ENCODE assay signal across 17 mouse cellular contexts in genomic region chr10:31295705-31296104, GRCm38 (mm10). TPM values are rescaled to one million over a fixed set of nuclear protein-coding genes. Genes with fewer than 3 reads are reported as not detected.
DNase-seq lines count a peak whose midpoint lies in the region; ATAC-seq lines count a peak whose summit lies in the region.
"Had no signal": no experiment of that assay in that cellular context is flagged by ENCODE, and none has a peak within 500 bp of the region (broad histone marks: within the 10 kb centered on the region; RNA-seq: fewer than 3 reads in every experiment).

No protein-coding gene starts in this region.

- no peak overlapping the region for H3K4me2 ChIP-seq in heart, embryonic 16.5 days (ENCODE audit: low read depth, low read length)
- no peak overlapping the region for H3K4me2 ChIP-seq in embryonic facial prominence, embryonic 14.5 days (ENCODE audit: low read depth, low read length)
- H3K4me2 ChIP-seq in midbrain, embryonic 16.5 days (ENCODE audit: low read length): no peak overlapping the region
- H3K4me2 ChIP-seq: embryonic facial prominence, embryonic 13.5 days; limb, embryonic 15.5 days; lung, embryonic 14.5 days; neural tube, embryonic 15.5 days; stomach, embryonic 15.5 days had no signal

- H3K9me3 ChIP-seq in heart, embryonic 16.5 days (replicated peaks; ENCODE audit: control insufficient read depth, low read length): no peaks in the 10 kb centered on the region
- H3K9me3 ChIP-seq in embryonic facial prominence, embryonic 14.5 days (ENCODE audit: control insufficient read depth, low read length): no peaks in the 10 kb centered on the region
- H3K9me3 ChIP-seq in midbrain, embryonic 16.5 days (replicated peaks; ENCODE audit: control insufficient read depth, low read length, poor library complexity, severe bottlenecking): no peaks in the 10 kb centered on the region
- H3K9me3 ChIP-seq: embryonic facial prominence, embryonic 13.5 days; limb, embryonic 15.5 days; megakaryocyte, embryonic 14.5 days; neural tube, embryonic 15.5 days; stomach, embryonic 15.5 days had no signal

- H3K4me1 ChIP-seq in heart, embryonic 16.5 days (ENCODE audit: control insufficient read depth, insufficient read depth, low read length): peaks cover 5% of the 10 kb centered on the region; the same call in 1 of the 2 replicates
- H3K4me1 ChIP-seq in embryonic facial prominence, embryonic 14.5 days (ENCODE audit: control insufficient read depth, insufficient read depth, low read length): no peaks in the 10 kb centered on the region
- no peaks in the 10 kb centered on the region for H3K4me1 ChIP-seq in midbrain, embryonic 16.5 days (ENCODE audit: control insufficient read depth, insufficient read depth, low read length)
- H3K4me1 ChIP-seq: limb, embryonic 15.5 days; megakaryocyte, embryonic 14.5 days; neural tube, embryonic 15.5 days; stomach, embryonic 15.5 days had no signal

- no peak for DNase-seq in heart, adult 11 months
- peak; percentile 16 for DNase-seq in left cerebral cortex, postnatal 4 days
- DNase-seq in left cerebral cortex, adult 18-20 months (ENCODE audit: low spot score in 2 of 2): no peak
- peak; percentile 19 for DNase-seq in embryonic facial prominence, embryonic 14.5 days (ENCODE audit: low spot score)
- no peak for DNase-seq in kidney, postnatal 25 days
- DNase-seq: adrenal gland, postnatal 36 days; cerebellum, adult 11-12 months; kidney, adult 11 months; lung, embryonic 14.5 days; thymus, postnatal 25 days had no signal

- 46% methylated on average over 5 of the region's 5 CpGs for WGBS in heart, embryonic 16.5 days
- WGBS in embryonic facial prominence, embryonic 14.5 days: 32% methylated on average over 5 of the region's 5 CpGs
- 12% methylated on average over 5 of the region's 5 CpGs for WGBS in midbrain, embryonic 16.5 days

- intact Hi-C loops in left cerebral cortex, postnatal 4 days (cut with DNase I): loop anchor here (10.0 kb wide), 1 partner anchor 471 kb away; no protein-coding TSS in a partner anchor

- no peak for ATAC-seq in heart, embryonic 16.5 days (replicated peaks; ENCODE audit: extremely low read depth, insufficient read depth, low FRiP score)
- ATAC-seq in embryonic facial prominence, embryonic 14.5 days (ENCODE audit: low read depth): no peak
- ATAC-seq in midbrain, embryonic 16.5 days: 0 out of 2 replicates have a peak, but pooled peaks have one; percentile 28

- no peak overlapping the region for H3K4me3 ChIP-seq in heart, embryonic 16.5 days (ENCODE audit: low read length)
- no peak overlapping the region for H3K4me3 ChIP-seq in embryonic facial prominence, embryonic 14.5 days (ENCODE audit: low read depth, low read length)
- no peak overlapping the region for H3K4me3 ChIP-seq in midbrain, embryonic 16.5 days (ENCODE audit: low read depth, low read length)
- H3K4me3 ChIP-seq: embryonic facial prominence, embryonic 13.5 days; limb, embryonic 15.5 days; megakaryocyte, embryonic 14.5 days; neural tube, embryonic 15.5 days; stomach, embryonic 15.5 days had no signal

- no peaks in the 10 kb centered on the region for H3K36me3 ChIP-seq in heart, embryonic 16.5 days (ENCODE audit: control insufficient read depth, insufficient read depth)
- H3K36me3 ChIP-seq in embryonic facial prominence, embryonic 14.5 days (ENCODE audit: control insufficient read depth, insufficient read depth, low read length): no peaks in the 10 kb centered on the region
- no peaks in the 10 kb centered on the region for H3K36me3 ChIP-seq in midbrain, embryonic 16.5 days (ENCODE audit: control insufficient read depth, insufficient read depth, low read length)
- H3K36me3 ChIP-seq: embryonic facial prominence, embryonic 13.5 days; limb, embryonic 15.5 days; neural tube, embryonic 15.5 days; stomach, embryonic 15.5 days had no signal

- no peaks in the 10 kb centered on the region for H3K27me3 ChIP-seq in heart, embryonic 16.5 days (ENCODE audit: control insufficient read depth, insufficient read depth, low read length)
- no peaks in the 10 kb centered on the region for H3K27me3 ChIP-seq in embryonic facial prominence, embryonic 14.5 days (replicated peaks; ENCODE audit: control insufficient read depth, insufficient read depth, low read length)
- H3K27me3 ChIP-seq in midbrain, embryonic 16.5 days (ENCODE audit: control insufficient read depth, insufficient read depth, low read depth, low read length): no peaks in the 10 kb centered on the region
- H3K27me3 ChIP-seq: embryonic facial prominence, embryonic 13.5 days; limb, embryonic 15.5 days; megakaryocyte, embryonic 14.5 days; neural tube, embryonic 15.5 days; stomach, embryonic 15.5 days had no signal

- no peak overlapping the region for H3K9ac ChIP-seq in heart, embryonic 16.5 days (ENCODE audit: low read length)
- H3K9ac ChIP-seq in embryonic facial prominence, embryonic 14.5 days (ENCODE audit: low read depth, low read length): no peak overlapping the region
- H3K9ac ChIP-seq in midbrain, embryonic 16.5 days (ENCODE audit: low read depth, low read length): no peak overlapping the region
- H3K9ac ChIP-seq: embryonic facial prominence, embryonic 13.5 days; limb, embryonic 15.5 days; lung, embryonic 14.5 days; neural tube, embryonic 15.5 days; stomach, embryonic 15.5 days had no signal

- peak overlapping the region; percentile 22 for H3K27ac ChIP-seq in heart, embryonic 16.5 days (ENCODE audit: low read length)
- H3K27ac ChIP-seq in embryonic facial prominence, embryonic 14.5 days (replicated peaks; ENCODE audit: low read depth, low read length): no peak overlapping the region
- H3K27ac ChIP-seq in midbrain, embryonic 16.5 days (ENCODE audit: low read length): no peak overlapping the region
- H3K27ac ChIP-seq: embryonic facial prominence, embryonic 13.5 days; limb, embryonic 15.5 days; neural tube, embryonic 15.5 days; stomach, embryonic 15.5 days had no signal

RNA-seq across cellular contexts. Expression of gene Hddc2, which starts 17.5 kb away (rescaled TPM):
- polyA plus RNA-seq in heart, embryonic 16.5 days (2015; fragmentation: Nextera tagmentation; extraction: Ambion mirVana): 39.2 and 45.3 TPM in 2 replicates
- total RNA-seq in left cerebral cortex, postnatal 4 days (2021): 10 to 100 TPM; 33.8 to 38.6 TPM
- 10 to 100 TPM; 15.1 to 20.5 TPM for total RNA-seq in left cerebral cortex, adult 18-20 months (2021)
- 60.2 and 66.6 TPM in 2 replicates for polyA plus RNA-seq in embryonic facial prominence, embryonic 14.5 days (2014; fragmentation: Nextera tagmentation; extraction: Ambion mirVana)
- 49.2 and 56.8 TPM in 2 replicates for polyA plus RNA-seq in midbrain, embryonic 16.5 days (2015; fragmentation: Nextera tagmentation; extraction: Ambion mirVana)

Comparison
In these comparisons a context has a peak if more than half of its experiments do, and no peak if none do; other contexts are left out.
1. DNase-seq: peak in left cerebral cortex, postnatal 4 days (single experiment) and embryonic facial prominence, embryonic 14.5 days (single experiment); none in heart, adult 11 months (single experiment), left cerebral cortex, adult 18-20 months (0 of 2) and kidney, postnatal 25 days (0 of 2).